Mouse (Mus musculus) forebrain, embryonic 15.5 days (tissue): ENCODE measurements around the gene Arfgef3. TPM values are rescaled to one million over a fixed set of nuclear protein-coding genes. Genes with fewer than 3 reads are reported as not detected.

Experiments
- ATAC-seq: fragments of 200-750 bp; cut with Nextera tagmentation; replicated peaks from 2 replicates; pipeline ENCODE4 v1.8.0; 2017; ENCODE audit warnings: mild to moderate bottlenecking, moderate TSS enrichment, moderate library complexity
- H3K27ac ChIP-seq: fragments of 300-500 bp; sonication (generic); replicated peaks from 2 replicates; pipeline ENCODE4 v1.5.1; 2015; ENCODE audit warnings: mild to moderate bottlenecking, inconsistent platforms
- H3K27me3 ChIP-seq: fragments of 300-500 bp; sonication (generic); 2 replicates; pipeline ENCODE4 v1.6.1; 2015; ENCODE audit warnings: inconsistent platforms
- H3K36me3 ChIP-seq: fragments of 300-500 bp; sonication (generic); 2 replicates; pipeline ENCODE4 v1.6.1; 2015; ENCODE audit warnings: mild to moderate bottlenecking, inconsistent platforms
- H3K4me1 ChIP-seq: fragments of 300-500 bp; sonication (generic); 2 replicates; pipeline ENCODE4 v1.6.1; 2015; ENCODE audit warnings: inconsistent platforms
- H3K4me2 ChIP-seq: fragments of 300-500 bp; sonication (generic); replicated peaks from 2 replicates; pipeline ENCODE4 v1.6.1; 2015; ENCODE audit warnings: mild to moderate bottlenecking, inconsistent platforms
- H3K4me3 ChIP-seq: fragments of 300-500 bp; sonication (generic); 2 replicates; pipeline ENCODE4 v1.5.1; 2015; ENCODE audit warnings: mild to moderate bottlenecking, inconsistent platforms
- H3K9ac ChIP-seq: fragments of 300-500 bp; sonication (generic); replicated peaks from 2 replicates; pipeline ENCODE4 v1.6.1; 2015; ENCODE audit warnings: mild to moderate bottlenecking, inconsistent platforms
- H3K9me3 ChIP-seq: fragments of 300-500 bp; sonication (generic); 2 replicates; pipeline ENCODE4 v1.6.1; 2016; ENCODE audit warnings: inconsistent platforms
- WGBS: fragments of 180-500 bp; shearing (Covaris S2); methylation state at CpG from one replicate; pipeline ENCODE4 v1.1.7; 2015; ENCODE audit warnings: mixed read lengths; 5-methylcytosine and 5-hydroxymethylcytosine counted together
- polyA plus RNA-seq: library from polyadenylated mRNA; unstranded; fragments of >200 nt; fragmentation: Nextera tagmentation; extraction: Ambion mirVana; gene quantifications from 2 replicates; pipeline ENCODE4 v1.2.1, GENCODE M21; 2015

Arfgef3 gene
- polyA plus RNA-seq, 1 experiment from 2014 or later, result 5.0 TPM

DNA sequence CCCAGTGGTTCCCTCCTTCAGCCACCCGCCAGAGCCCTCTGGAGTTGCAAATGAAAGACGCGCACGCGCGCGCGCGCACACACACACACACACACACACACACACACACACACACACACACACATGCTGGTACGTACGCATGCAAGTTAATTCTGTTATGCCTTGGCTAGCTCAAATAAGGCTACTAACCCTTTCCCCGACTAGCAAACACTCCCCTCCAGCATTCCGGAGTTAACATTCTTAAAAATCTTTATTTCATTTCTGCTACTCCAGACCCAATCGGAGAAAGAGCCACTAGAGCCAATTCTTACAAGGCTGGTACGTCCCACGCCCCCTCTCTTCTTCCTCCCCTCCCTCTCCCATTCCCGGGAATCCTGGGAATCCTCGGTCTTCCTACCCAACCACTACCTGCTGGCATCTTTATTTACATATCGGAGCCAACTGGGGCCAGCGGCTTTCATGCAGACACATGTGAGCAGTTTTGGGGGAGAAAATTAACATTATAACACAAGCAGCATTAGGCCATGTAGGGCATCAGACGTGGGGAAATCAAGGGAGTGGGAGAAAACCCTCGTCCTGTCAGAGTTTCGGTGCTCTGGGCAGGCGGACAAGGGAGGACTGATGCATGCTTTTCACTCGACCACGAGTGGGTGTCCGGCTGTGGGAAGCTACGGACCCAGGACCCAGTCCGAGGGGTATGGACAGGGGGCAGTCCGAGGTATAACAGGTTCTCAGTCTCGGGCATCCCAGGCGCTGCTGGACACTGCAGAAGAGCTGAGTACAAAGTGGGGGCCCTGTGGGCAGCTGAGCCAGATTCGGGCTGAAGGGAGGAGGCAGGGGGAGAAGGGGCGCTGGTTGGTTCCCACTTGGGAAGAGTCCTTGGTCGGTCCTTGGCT lies 194.2 kb downstream of the Arfgef3 start:
- Histone ChIP-seq H3K4me1 (peaks cover 16% of the 10 kb centered on the region), H3K9me3 (no peaks in the 10 kb centered on the region), H3K27ac (no peak overlapping the region), H3K4me2 (peak overlapping the region; percentile 73), H3K27me3 (no peaks in the 10 kb centered on the region), H3K9ac (peak overlapping the region; percentile 43), H3K4me3 (peak overlapping the region; percentile 45), H3K36me3 (no peaks in the 10 kb centered on the region)
- 3% methylated on average over 35 of the region's 35 CpGs for WGBS
- peak; percentile 72 for ATAC-seq

DNA sequence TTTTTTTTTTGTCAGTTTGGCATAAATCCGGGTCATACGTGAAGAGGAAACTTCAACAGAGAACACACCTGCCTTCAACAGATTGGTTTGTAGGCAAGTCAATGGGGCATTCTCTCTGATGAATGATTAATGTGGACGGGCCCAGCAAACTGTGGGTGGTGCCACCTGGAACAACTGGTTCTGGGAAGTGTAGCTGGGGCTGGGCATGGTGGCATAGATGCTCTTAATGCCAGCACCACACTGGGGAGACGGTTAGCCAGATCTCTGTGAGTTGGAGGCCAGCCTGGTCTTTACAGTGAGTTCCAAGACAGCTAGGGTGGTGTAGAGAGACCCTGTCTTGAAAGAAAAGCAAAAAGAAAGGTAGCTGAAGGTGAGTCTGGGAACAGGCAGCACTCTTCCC lies 196.4 kb downstream of the Arfgef3 start:
- no peak for ATAC-seq
- no peak overlapping the region for H3K27ac ChIP-seq
- 82% methylated on average over 4 of the region's 4 CpGs for WGBS
- H3K36me3 ChIP-seq, result no peaks in the 10 kb centered on the region
- H3K27me3 ChIP-seq, result no peaks in the 10 kb centered on the region
- H3K4me3 ChIP-seq, result no peak overlapping the region
- H3K9ac ChIP-seq, result no peak overlapping the region
- H3K4me1 ChIP-seq, result peaks cover 16% of the 10 kb centered on the region
- no peaks in the 10 kb centered on the region for H3K9me3 ChIP-seq
- no peak overlapping the region for H3K4me2 ChIP-seq

DNA sequence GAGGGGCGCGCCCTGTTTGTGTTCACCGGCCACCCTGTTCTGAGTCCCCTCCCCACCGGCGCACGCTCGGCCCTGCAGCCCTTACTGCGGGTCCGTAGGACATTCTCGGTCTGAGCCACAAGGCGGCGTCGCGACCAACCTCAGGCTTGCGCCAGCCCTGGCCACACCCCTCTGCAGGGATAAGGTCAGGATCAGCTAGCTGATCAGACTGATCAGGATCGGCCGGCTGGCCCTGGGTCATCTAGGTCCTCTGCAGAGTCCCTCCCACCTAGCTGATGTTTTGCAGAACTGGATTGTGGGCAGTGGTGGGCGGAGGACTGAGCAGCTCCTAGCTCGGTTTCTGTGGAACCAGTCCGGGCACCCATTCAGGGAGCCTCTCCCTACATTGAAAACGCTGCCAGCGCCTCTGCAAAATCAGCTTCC lies 197.9 kb downstream of the Arfgef3 start, which contains the start of gene Hebp2:
Hebp2 (minus strand) TSS at position 264 of the 423 bp plus-strand sequence.
- peaks cover 16% of the 10 kb centered on the region for H3K4me1 ChIP-seq
- no peaks in the 10 kb centered on the region for H3K9me3 ChIP-seq
- peak within 1 kb of the TSS; percentile 58 for H3K4me3 ChIP-seq
- H3K27me3 ChIP-seq, result no peaks in the 10 kb centered on the region
- under 1% methylated on average over 22 of the region's 22 CpGs for WGBS
- H3K9ac ChIP-seq, result peak within 1 kb of the TSS; percentile 74
- peak; percentile 81 for ATAC-seq
- H3K36me3 ChIP-seq, result no peaks in the 10 kb centered on the region
- H3K27ac ChIP-seq, result 0 out of 2 replicates have a peak within 1 kb of the TSS, but pooled peaks have one; percentile 8
- peak within 1 kb of the TSS; percentile 94 for H3K4me2 ChIP-seq

DNA sequence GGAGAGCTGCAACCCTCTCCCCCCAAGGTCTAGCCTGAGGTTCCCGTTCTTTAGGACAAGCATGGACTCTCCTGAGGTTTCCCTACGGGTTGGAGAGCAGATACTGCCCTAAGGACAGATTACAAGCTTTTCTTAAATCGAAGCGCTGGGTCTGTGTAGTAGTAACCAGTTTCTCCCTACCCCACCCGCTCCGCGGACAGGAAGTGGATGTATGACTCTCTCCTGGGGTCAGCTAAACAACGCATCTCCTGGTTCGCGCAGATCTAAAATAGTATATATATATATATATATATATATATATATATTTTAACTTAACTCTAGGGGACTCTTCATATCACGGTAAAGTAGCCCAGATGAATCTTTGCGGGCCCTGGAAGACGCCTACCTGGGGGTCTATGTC lies 198.4 kb downstream of the Arfgef3 start:
- Histone ChIP-seq H3K4me2 (peak overlapping the region; percentile 94), H3K27me3 (no peaks in the 10 kb centered on the region), H3K27ac (no peak overlapping the region), H3K4me3 (peak overlapping the region; percentile 58), H3K4me1 (peaks cover 16% of the 10 kb centered on the region), H3K9ac (peak overlapping the region; percentile 74), H3K36me3 (no peaks in the 10 kb centered on the region), H3K9me3 (no peaks in the 10 kb centered on the region)
- peak; percentile 7; the same call in 1 of the 2 replicates for ATAC-seq
- 7% methylated on average over 13 of the region's 13 CpGs for WGBS

DNA sequence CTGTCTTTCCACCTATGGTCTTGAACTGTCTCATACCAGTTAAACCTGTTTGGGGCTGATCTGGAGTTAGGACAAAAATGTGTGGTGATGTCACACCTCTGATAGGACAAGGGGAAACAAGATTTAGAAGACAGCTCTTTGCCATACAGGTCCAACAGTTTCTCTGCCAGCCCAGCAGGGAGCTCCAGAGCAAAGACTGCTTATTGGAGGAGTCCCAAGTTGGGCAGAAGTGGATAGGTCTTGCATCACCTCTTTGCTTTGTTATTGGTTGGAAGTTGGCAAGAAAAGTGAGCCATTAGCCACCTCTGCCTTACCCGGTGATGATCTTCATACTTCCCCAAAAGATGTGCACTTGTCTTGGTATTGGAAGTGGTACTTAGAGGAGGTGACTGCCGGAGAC lies 206.9 kb downstream of the Arfgef3 start:
- H3K27me3 ChIP-seq, result no peaks in the 10 kb centered on the region
- no peak for ATAC-seq
- WGBS, result 91% methylated on average over 2 of the region's 2 CpGs

DNA sequence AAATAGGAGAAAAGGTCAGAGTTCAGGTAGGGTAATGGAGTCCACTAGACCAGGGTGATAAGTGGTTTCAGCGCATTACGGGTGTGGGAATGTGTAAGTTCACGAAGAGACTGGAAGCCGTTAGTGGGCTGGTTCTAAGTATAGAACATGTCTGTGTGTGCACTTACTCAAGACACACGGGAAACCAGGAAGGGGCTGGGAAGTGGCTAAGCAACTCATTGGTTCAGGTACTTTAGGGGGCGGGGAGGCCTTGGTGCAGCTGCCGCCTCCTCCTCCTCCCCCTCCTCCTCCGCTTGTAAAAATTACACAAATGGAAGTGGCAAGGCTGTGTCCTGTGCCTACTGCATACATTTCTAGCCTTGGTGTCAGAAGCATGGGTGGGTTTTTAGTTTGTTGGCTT lies 211.5 kb downstream of the Arfgef3 start:
- no peak for ATAC-seq
- Histone ChIP-seq H3K4me1 (peaks cover 31% of the 10 kb centered on the region), H3K9me3 (no peaks in the 10 kb centered on the region), H3K4me2 (no peak overlapping the region), H3K27me3 (no peaks in the 10 kb centered on the region), H3K4me3 (no peak overlapping the region), H3K36me3 (peaks cover 15% of the 10 kb centered on the region), H3K9ac (no peak overlapping the region), H3K27ac (no peak overlapping the region)
- WGBS, result 72% methylated on average over 8 of the region's 8 CpGs

More for the DNA sequence above, 206.9 kb downstream of the Arfgef3 start:
- no peak overlapping the region for H3K4me2 ChIP-seq
- H3K4me3 ChIP-seq, result no peak overlapping the region
- H3K27ac ChIP-seq, result no peak overlapping the region
- H3K36me3 ChIP-seq, result peaks cover 7% of the 10 kb centered on the region; the same call in 1 of the 2 replicates
- peaks cover 4% of the 10 kb centered on the region; the same call in 1 of the 2 replicates for H3K4me1 ChIP-seq
- no peak overlapping the region for H3K9ac ChIP-seq
- no peaks in the 10 kb centered on the region for H3K9me3 ChIP-seq

Other genes starting within 250 kb of the Arfgef3 start
- 5.3 and 6.5 TPM in 2 replicates for gene Hebp2, start 197.9 kb downstream of the Arfgef3 start, polyA plus RNA-seq
- gene Gm4922, start 42.8 kb upstream of the Arfgef3 start, polyA plus RNA-seq, result 0.19 and 0.23 TPM in 2 replicates
- gene Perp, start 101.1 kb upstream of the Arfgef3 start, polyA plus RNA-seq, result 4.1 and 5.4 TPM in 2 replicates